Mouse (Mus musculus): ENCODE data around the gene Parp16. TPM values are rescaled to one million over a fixed set of nuclear protein-coding genes. Genes with fewer than 3 reads are reported as not detected.

The Parp16 gene
- 1 to 10 TPM; 7.8 to 9.6 TPM for polyA plus RNA-seq (2017; shearing (Covaris generic))

DNA sequence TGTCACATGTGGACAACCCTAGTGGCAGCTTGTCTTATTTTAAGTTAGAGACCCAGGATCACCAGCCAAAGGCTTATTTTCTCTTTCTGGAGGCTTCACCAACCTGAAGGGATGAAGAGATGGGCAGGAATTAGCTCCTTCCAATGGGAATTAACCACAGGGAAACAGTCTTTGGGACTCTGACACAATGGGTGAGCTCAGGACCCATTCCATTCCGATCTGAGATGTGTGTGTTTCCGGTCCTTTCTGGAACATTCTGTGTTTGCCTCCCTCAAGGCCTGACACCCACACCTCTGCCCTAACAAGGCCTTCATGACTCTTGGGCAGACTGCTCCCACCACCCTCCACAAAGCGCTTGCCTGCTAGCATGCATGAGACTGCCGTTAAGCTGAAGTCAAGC, at the start of gene Parp16:
Gene Parp16 (plus strand): TSS at position 301 of the 400 bp plus-strand sequence.

GRCm38 (mm10) chr9:65264959-65265358, 69.8 kb downstream of the Parp16 start, which contains the start of gene Cilp:
Gene Cilp, plus strand, starts transcription at chr9:65265180.

Other genes starting within 250 kb of the Parp16 start
- gene Slc24a1, start 243.7 kb upstream of the Parp16 start, polyA plus RNA-seq (2017; shearing (Covaris generic)): under 1 TPM; 0.05 to 0.12 TPM
- gene Ints14, start 234.4 kb upstream of the Parp16 start, polyA plus RNA-seq (2017; shearing (Covaris generic)): 10 to 100 TPM; 37.4 to 43.2 TPM
- 100 to 1,000 TPM in 1 of 2 experiments, 10 to 100 TPM in 1; 94.6 to 128 TPM for gene Hacd3, start 173.7 kb upstream of the Parp16 start, polyA plus RNA-seq (2017; shearing (Covaris generic))
- 10 to 100 TPM; 55.1 to 71.1 TPM for gene Dpp8, start 162.9 kb upstream of the Parp16 start, polyA plus RNA-seq (2017; shearing (Covaris generic))
- gene Igdcc4, start 93.9 kb upstream of the Parp16 start, polyA plus RNA-seq (2017; shearing (Covaris generic)): under 1 TPM in 1 of 2 experiments, not detected in 1; 0.68 TPM
- gene Igdcc3, start 54.2 kb upstream of the Parp16 start, polyA plus RNA-seq (2017; shearing (Covaris generic)): under 1 TPM in 1 of 2 experiments, not detected in 1; 0.07 TPM
- under 1 TPM in 1 of 2 experiments, not detected in 1; 0.36 TPM for gene Cilp, start 69.8 kb downstream of the Parp16 start, polyA plus RNA-seq (2017; shearing (Covaris generic))
- gene Clpx, start 98.9 kb downstream of the Parp16 start, polyA plus RNA-seq (2017; shearing (Covaris generic)): 10 to 100 TPM; 45.4 to 46.4 TPM
- 10 to 100 TPM; 30.2 to 35.3 TPM for gene Pdcd7, start 150.8 kb downstream of the Parp16 start, polyA plus RNA-seq (2017; shearing (Covaris generic))
- under 1 TPM in 1 of 2 experiments, not detected in 1; 0.12 TPM for gene Ubap1l, start 165.7 kb downstream of the Parp16 start, polyA plus RNA-seq (2017; shearing (Covaris generic))
- not detected for gene Kbtbd13, start 196.3 kb downstream of the Parp16 start, polyA plus RNA-seq (2017; shearing (Covaris generic))
- not detected for gene Rasl12, start 203.2 kb downstream of the Parp16 start, polyA plus RNA-seq (2017; shearing (Covaris generic))
- not detected for gene Slc51b, start 227.6 kb downstream of the Parp16 start, polyA plus RNA-seq (2017; shearing (Covaris generic))
- gene Mtfmt, start 240.4 kb downstream of the Parp16 start, polyA plus RNA-seq (2017; shearing (Covaris generic)): 10 to 100 TPM; 33.0 to 37.9 TPM

All from activated CD4-positive, CD25-positive, alpha-beta regulatory T cell (primary cell).